Mouse (Mus musculus) kidney, embryonic 16.5 days (tissue): ENCODE data around the gene Rita1. TPM values are rescaled to one million over a fixed set of nuclear protein-coding genes. Genes with fewer than 3 reads are reported as not detected.

Experiments
- ATAC-seq: fragments of 200-750 bp; cut with Nextera tagmentation; 2 replicates; pipeline ENCODE4 v1.8.0; 2017; ENCODE audit warnings: moderate TSS enrichment; ENCODE audit not compliant: low FRiP score, low TSS enrichment
- H3K27ac ChIP-seq: fragments of 300-500 bp; sonication (generic); 2 replicates; pipeline ENCODE4 v1.5.1; 2014; ENCODE audit warnings: low read length
- H3K27me3 ChIP-seq: fragments of 300-500 bp; sonication (generic); 2 replicates; pipeline ENCODE4 v1.6.1; 2014; ENCODE audit warnings: low read length, control low read depth, mixed read lengths; ENCODE audit not compliant: insufficient read depth
- H3K36me3 ChIP-seq: fragments of 300-500 bp; sonication (generic); 2 replicates; pipeline ENCODE4 v1.6.1; 2014; ENCODE audit warnings: low read length, control low read depth, mixed read lengths; ENCODE audit not compliant: insufficient read depth
- H3K4me1 ChIP-seq: fragments of 300-500 bp; sonication (generic); 2 replicates; pipeline ENCODE4 v1.6.1; 2014; ENCODE audit warnings: low read length, control low read depth, mixed read lengths; ENCODE audit not compliant: insufficient read depth
- H3K4me2 ChIP-seq: fragments of 300-500 bp; sonication (generic); replicated peaks from 2 replicates; pipeline ENCODE4 v1.6.1; 2014; ENCODE audit warnings: low read depth, low read length
- H3K4me3 ChIP-seq: fragments of 300-500 bp; sonication (generic); 2 replicates; pipeline ENCODE4 v1.5.1; 2014; ENCODE audit warnings: mild to moderate bottlenecking, low read length
- H3K9ac ChIP-seq: fragments of 300-500 bp; sonication (generic); replicated peaks from 2 replicates; pipeline ENCODE4 v1.6.1; 2014; ENCODE audit warnings: low read length
- H3K9me3 ChIP-seq: fragments of 300-500 bp; sonication (generic); 2 replicates; pipeline ENCODE4 v1.6.1; 2016; ENCODE audit warnings: low read length, control low read depth
- WGBS: fragments of 180-500 bp; shearing (Covaris S2); extraction: QIAGEN DNeasy Blood & Tissue Kit; methylation state at CpG from one replicate; pipeline ENCODE4 v1.1.7; 2014; 5-methylcytosine and 5-hydroxymethylcytosine counted together
- polyA plus RNA-seq: library from polyadenylated mRNA; unstranded; fragments of >200 nt; fragmentation: Nextera tagmentation; extraction: Ambion mirVana; gene quantifications from 2 replicates; pipeline ENCODE4 v1.2.1, GENCODE M21; 2015

Gene Rita1
- polyA plus RNA-seq, 1 experiment from 2014 or later, result 18.0 TPM

DNA sequence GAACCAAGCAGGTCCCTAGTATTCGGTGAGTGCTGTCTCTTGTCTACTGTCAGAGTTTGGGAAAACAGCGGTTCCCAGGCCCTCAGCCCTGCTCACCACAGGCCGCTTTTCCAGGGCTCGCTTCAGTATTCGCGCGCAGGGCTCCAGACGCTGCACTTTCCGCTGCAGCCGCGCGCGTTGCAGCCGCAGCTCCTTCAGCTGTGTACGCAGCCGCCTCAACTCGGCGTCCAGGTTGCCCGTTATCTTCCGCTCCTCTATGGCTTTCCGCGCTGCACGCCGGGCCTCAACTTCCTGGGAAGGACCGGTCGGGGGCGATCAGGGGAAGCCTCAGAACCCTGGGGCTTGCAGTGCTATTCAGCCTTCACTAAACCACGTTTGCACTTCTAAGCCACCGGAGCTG is 18.7 kb upstream of the Rita1 start:
- Histone ChIP-seq H3K9ac (0 out of 2 replicates have a peak overlapping the region, but pooled peaks have one; percentile 24), H3K27ac (no peak overlapping the region), H3K4me2 (peak overlapping the region; percentile 51), H3K9me3 (peaks cover 8% of the 10 kb centered on the region), H3K4me1 (no peaks in the 10 kb centered on the region), H3K4me3 (peak overlapping the region; percentile 21; the same call in 1 of the 2 replicates), H3K36me3 (peaks cover 19% of the 10 kb centered on the region), H3K27me3 (peaks cover 15% of the 10 kb centered on the region; the same call in 1 of the 2 replicates)
- no peak for ATAC-seq
- WGBS, result 6% methylated on average over 29 of the region's 29 CpGs

DNA sequence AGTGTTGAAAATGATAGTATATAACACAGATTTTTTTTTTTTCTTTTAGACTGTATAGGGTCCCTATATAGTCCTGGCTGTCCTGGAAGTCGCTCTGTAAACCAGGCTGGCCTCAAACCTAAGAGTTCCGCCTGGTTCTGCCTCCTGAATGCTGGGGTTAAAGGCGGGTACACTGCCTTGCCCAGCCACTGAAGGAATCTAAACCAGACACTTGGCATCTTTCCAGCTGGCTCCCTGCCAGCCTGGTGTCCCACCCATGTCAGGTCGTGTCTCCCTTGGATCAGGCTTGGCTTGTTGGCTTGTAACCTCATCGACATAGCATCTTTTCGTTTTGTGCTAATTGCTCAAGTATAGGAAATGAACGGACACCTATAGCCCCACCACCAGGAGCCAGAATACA is 16.2 kb upstream of the Rita1 start:
- Histone ChIP-seq H3K27ac (no peak overlapping the region), H3K27me3 (peaks cover 15% of the 10 kb centered on the region; the same call in 1 of the 2 replicates), H3K4me3 (no peak overlapping the region), H3K9me3 (peaks cover 8% of the 10 kb centered on the region), H3K4me2 (no peak overlapping the region), H3K9ac (no peak overlapping the region), H3K36me3 (peaks cover 44% of the 10 kb centered on the region), H3K4me1 (no peaks in the 10 kb centered on the region)
- ATAC-seq, result no peak
- 61% methylated on average over 7 of the region's 7 CpGs for WGBS

- Histone ChIP-seq H3K36me3 (peaks cover 51% of the 10 kb centered on the region), H3K9ac (no peak overlapping the region), H3K4me2 (no peak overlapping the region), H3K4me3 (no peak overlapping the region), H3K27ac (no peak overlapping the region), H3K9me3 (peaks cover 8% of the 10 kb centered on the region), H3K4me1 (no peaks in the 10 kb centered on the region), H3K27me3 (peaks cover 15% of the 10 kb centered on the region; the same call in 1 of the 2 replicates)
- 90% methylated on average over 15 of the region's 15 CpGs for WGBS
- no peak for ATAC-seq
Measured at GRCm38 (mm10) chr5:120627515-120628300, 15.3 kb upstream of the Rita1 start.

GRCm38 (mm10) chr5:120626399-120626798 is 14.0 kb upstream of the Rita1 start:
- H3K27ac ChIP-seq, result no peak overlapping the region
- no peak overlapping the region for H3K9ac ChIP-seq
- H3K27me3 ChIP-seq, result peaks cover 13% of the 10 kb centered on the region; the same call in 1 of the 2 replicates
- ATAC-seq, result peak; percentile 55; the same call in 1 of the 2 replicates
- H3K36me3 ChIP-seq, result peaks cover 64% of the 10 kb centered on the region
- H3K4me2 ChIP-seq, result no peak overlapping the region
- no peak overlapping the region for H3K4me3 ChIP-seq
- 38% methylated on average over 19 of the region's 19 CpGs for WGBS
- no peaks in the 10 kb centered on the region for H3K9me3 ChIP-seq
- no peaks in the 10 kb centered on the region for H3K4me1 ChIP-seq

DNA sequence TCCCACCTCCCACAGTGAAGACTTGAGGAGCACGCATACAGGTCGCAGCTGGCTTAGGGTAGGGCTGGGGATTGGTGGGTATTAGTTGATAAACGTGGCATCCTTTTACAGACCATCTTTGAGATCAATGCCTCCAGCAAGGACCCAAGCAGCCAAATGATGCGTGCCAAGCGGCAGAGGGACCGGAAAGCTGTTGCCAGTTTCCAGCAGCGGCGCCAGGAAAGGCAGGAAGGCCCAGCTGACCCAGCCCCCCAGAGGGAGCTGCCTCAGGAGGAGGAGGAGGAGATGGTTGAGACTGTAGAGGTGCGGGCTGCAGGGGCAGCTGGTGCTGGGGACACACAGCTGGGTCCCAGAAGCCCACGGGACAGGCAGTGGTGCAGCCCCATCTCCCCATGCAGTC is 12.0 kb upstream of the Rita1 start:
- WGBS, result 89% methylated on average over 10 of the region's 10 CpGs

DNA sequence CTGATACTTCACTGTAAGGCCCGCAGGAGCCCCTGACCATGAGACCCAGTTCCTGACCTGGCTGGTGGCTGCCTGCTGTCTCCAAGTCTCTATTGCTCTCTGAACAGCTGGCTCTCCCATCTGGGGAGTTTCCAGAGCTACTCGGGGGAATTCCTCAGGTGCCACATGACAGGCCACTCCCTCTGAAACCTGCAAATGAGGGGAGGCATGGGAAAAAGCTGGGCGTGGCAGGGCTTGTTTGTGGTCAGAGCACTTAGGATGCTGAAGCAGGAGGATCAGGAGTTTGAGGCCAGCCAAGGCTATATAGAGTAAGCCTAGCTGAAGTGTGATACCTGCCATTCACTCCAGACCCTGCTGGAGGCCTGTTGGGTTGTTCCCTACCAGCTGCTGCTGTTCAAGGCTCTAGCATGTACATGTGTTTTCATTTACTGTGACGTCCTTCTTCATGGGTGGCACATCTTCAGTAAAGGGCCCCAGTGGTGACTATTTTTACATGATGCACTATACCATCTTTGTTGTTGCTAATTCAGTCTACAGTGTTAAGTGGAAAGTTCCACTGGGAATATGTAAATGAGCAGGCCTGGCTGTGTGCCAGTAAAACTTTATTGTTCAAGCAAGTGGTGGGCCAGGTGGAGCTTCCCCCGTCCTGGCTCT is 9.9 kb upstream of the Rita1 start:
- Histone ChIP-seq H3K9me3 (no peaks in the 10 kb centered on the region), H3K4me3 (no peak overlapping the region)
- WGBS, result 75% methylated on average over 5 of the region's 5 CpGs

More for the DNA sequence above, 12.0 kb upstream of the Rita1 start:
- no peak for ATAC-seq
- H3K36me3 ChIP-seq, result peaks cover 80% of the 10 kb centered on the region
- no peaks in the 10 kb centered on the region for H3K4me1 ChIP-seq
- H3K4me3 ChIP-seq, result no peak overlapping the region
- no peaks in the 10 kb centered on the region for H3K27me3 ChIP-seq
- no peaks in the 10 kb centered on the region for H3K9me3 ChIP-seq
- no peak overlapping the region for H3K4me2 ChIP-seq
- no peak overlapping the region; the same call in 1 of the 2 replicates for H3K9ac ChIP-seq
- no peak overlapping the region for H3K27ac ChIP-seq

GRCm38 (mm10) chr5:120621846-120622197 is 9.4 kb upstream of the Rita1 start:
- H3K4me1 ChIP-seq, result no peaks in the 10 kb centered on the region
- ATAC-seq, result no peak
- no peaks in the 10 kb centered on the region for H3K27me3 ChIP-seq
- H3K9ac ChIP-seq, result no peak overlapping the region
- H3K4me2 ChIP-seq, result no peak overlapping the region
- H3K9me3 ChIP-seq, result no peaks in the 10 kb centered on the region
- H3K36me3 ChIP-seq, result peaks cover 89% of the 10 kb centered on the region
- H3K4me3 ChIP-seq, result no peak overlapping the region
- 85% methylated on average over 10 of the region's 10 CpGs for WGBS
- no peak overlapping the region for H3K27ac ChIP-seq

More for the DNA sequence above, 9.9 kb upstream of the Rita1 start:
- H3K27ac ChIP-seq, result no peak overlapping the region
- H3K9ac ChIP-seq, result no peak overlapping the region
- H3K27me3 ChIP-seq, result no peaks in the 10 kb centered on the region
- no peaks in the 10 kb centered on the region for H3K4me1 ChIP-seq
- no peak overlapping the region for H3K4me2 ChIP-seq
- no peak for ATAC-seq
- peaks cover 90% of the 10 kb centered on the region for H3K36me3 ChIP-seq

DNA sequence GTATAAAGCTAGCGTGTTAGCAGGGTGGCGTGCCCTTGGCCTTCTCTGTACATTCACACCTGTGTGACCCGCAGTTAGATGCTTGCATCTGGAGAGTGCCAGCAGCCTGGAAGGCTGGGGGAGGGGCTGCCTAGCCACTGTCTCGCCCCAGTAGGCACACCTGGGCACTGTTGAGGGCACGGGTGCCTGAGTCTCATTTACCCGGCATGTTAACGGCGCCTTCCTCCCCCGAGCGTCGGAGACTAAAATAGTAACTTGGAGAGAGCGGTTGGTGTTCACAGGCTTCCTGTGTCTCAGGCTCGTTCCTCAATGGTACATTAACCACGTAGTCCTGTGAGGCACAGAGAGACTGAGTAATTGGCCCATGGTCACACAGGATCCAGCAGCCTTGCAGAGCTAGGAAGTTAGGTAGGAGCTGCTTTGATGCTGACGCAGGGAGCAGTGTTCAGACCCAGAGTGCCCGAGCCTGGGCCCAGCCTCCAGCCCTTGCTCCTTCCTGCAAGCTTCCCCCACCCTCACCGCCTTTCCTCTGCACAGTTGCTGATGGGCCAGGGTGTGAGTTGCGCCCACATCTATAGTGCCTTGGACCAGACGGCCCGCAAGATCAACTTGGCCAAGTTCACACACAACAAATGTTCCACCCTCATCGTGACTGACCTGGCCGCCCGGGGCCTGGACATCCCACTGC is 8.8 kb upstream of the Rita1 start:
- WGBS, result 78% methylated on average over 23 of the region's 23 CpGs
- peak; percentile 40; the same call in 1 of the 2 replicates for ATAC-seq
- Histone ChIP-seq H3K27ac (no peak overlapping the region), H3K27me3 (no peaks in the 10 kb centered on the region), H3K9ac (no peak overlapping the region), H3K9me3 (no peaks in the 10 kb centered on the region), H3K4me3 (no peak overlapping the region), H3K36me3 (peaks cover 91% of the 10 kb centered on the region), H3K4me2 (no peak overlapping the region), H3K4me1 (no peaks in the 10 kb centered on the region)

DNA sequence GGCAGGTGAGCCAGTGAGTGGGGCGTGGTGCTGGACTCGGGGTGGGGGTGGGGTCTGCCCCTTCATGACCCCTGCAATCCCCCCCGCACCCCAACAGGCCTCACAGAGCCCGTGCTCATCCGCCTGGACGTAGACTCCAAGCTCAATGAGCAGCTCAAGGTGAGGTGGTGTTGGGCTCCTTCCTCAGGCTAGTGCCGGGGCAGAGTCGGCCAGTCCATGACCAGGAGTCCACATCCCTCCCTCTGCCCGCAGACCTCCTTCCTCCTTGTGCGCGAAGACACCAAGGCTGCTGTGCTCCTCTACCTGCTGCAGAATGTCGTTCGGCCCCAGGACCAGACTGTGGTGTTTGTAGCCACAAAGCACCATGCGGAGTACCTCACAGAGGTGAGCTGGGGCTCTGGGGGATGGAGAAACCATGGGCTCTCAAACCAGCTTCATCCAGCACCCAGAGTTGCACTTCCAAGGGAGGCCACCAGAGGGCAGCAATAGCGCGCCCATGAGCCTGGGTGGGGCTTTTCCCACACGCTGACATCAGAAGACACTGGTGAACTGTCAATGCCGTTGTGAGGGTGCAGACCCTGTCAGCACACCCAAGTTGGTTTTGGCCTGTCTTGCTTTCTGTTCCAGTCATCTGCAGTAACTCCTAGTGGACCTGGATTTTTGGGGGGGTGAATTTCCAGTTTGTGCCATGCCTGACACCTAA is 8.1 kb upstream of the Rita1 start:
- Histone ChIP-seq H3K4me1 (no peaks in the 10 kb centered on the region), H3K27me3 (no peaks in the 10 kb centered on the region), H3K36me3 (peaks cover 89% of the 10 kb centered on the region), H3K9ac (no peak overlapping the region), H3K4me2 (no peak overlapping the region), H3K9me3 (peaks cover 4% of the 10 kb centered on the region; the same call in 1 of the 2 replicates), H3K4me3 (no peak overlapping the region), H3K27ac (no peak overlapping the region)
- WGBS, result 68% methylated on average over 18 of the region's 18 CpGs
- ATAC-seq, result no peak
